In the genomic region with DNA sequence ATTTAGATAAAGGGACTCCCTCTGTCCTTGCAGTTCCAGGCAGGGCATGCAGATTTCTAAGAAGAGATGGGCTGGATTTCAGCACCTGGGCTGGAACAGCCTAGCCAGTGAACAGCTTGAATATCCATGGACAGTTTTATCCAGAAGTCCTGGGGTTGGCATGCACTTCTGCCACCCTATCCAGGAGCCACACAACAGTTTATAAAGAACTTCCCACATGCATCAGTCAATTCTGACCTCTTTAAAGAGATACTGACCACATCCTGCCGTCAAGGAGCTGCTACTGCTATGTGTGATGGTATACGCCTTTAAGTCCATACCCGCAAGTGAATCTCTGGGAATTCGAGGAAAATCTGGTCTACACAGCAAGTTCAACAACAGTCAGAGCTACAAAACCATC, we compare ENCODE assay signal across 19 mouse cellular contexts. TPM values are rescaled to one million over a fixed set of nuclear protein-coding genes. Genes with fewer than 3 reads are reported as not detected.
"Had no signal": no experiment of that assay in that cellular context is flagged by ENCODE, and none has a peak within 500 bp of the region (broad histone marks: within the 10 kb centered on the region; RNA-seq: fewer than 3 reads in every experiment).

No protein-coding gene starts in this region.

- H3K4me2 ChIP-seq: kidney, embryonic 15.5 days; liver, embryonic 13.5 days; lung, embryonic 15.5 days; midbrain, embryonic 13.5 days; neural tube, embryonic 13.5 days; stomach, embryonic 15.5 days had no signal

- H3K4me3 ChIP-seq: kidney, embryonic 15.5 days; left cerebral cortex, adult 2 months; liver, embryonic 13.5 days; lung, embryonic 15.5 days; megakaryocyte, embryonic 14.5 days; midbrain, embryonic 13.5 days; neural tube, embryonic 13.5 days; stomach, embryonic 15.5 days had no signal

- ATAC-seq: liver, postnatal 0 days; midbrain, embryonic 13.5 days had no signal

- DNase-seq: liver; liver, embryonic 13.5 days; liver, postnatal 0 days; lung, postnatal 14 days; retina, postnatal 1 day; right cerebral cortex, postnatal 4 days; spleen, adult 18-20 months had no signal

- H3K27ac ChIP-seq: kidney, embryonic 15.5 days; left cerebral cortex, adult 2 months; liver, embryonic 13.5 days; lung, embryonic 15.5 days; macrophage; midbrain, embryonic 13.5 days; neural tube, embryonic 13.5 days; stomach, embryonic 15.5 days had no signal

- H3K9me3 ChIP-seq: kidney, embryonic 15.5 days; liver, embryonic 13.5 days; lung, embryonic 15.5 days; megakaryocyte, embryonic 14.5 days; midbrain, embryonic 13.5 days; neural tube, embryonic 13.5 days; stomach, embryonic 15.5 days had no signal

- H3K9ac ChIP-seq: kidney, embryonic 15.5 days; liver, embryonic 13.5 days; liver, postnatal 0 days; lung, embryonic 15.5 days; midbrain, embryonic 13.5 days; neural tube, embryonic 13.5 days; stomach, embryonic 15.5 days had no signal

- H3K27me3 ChIP-seq: kidney, embryonic 15.5 days; liver, embryonic 13.5 days; lung, embryonic 15.5 days; midbrain, embryonic 13.5 days; stomach, embryonic 15.5 days had no signal

RNA-seq across cellular contexts. Expression of a gene that starts 18.1 kb away (rescaled TPM):
- total RNA-seq: layer of hippocampus, postnatal 14 days; left cerebral cortex, postnatal 14 days had no signal
- polyA plus RNA-seq: limb, embryonic 11.5 days; liver, embryonic 13.5 days; liver, postnatal 0 days; lung, embryonic 15.5 days; macrophage; midbrain, embryonic 13.5 days; stomach, embryonic 15.5 days had no signal

RNA-seq across cellular contexts. Expression of a gene that starts 26.9 kb away (rescaled TPM):
- total RNA-seq: left cerebral cortex, adult 2 months; monocyte, adult 5-6 weeks had no signal
- polyA plus RNA-seq: limb, embryonic 11.5 days; liver, embryonic 13.5 days; macrophage had no signal
